Mouse (Mus musculus) cerebellum, postnatal 4 days (tissue): ENCODE measurements at regions not wholly inside any gene's neighbourhood (a gene's known extent, or its start where the extent isn't known, plus 50 kb on each side); places are given as distances from the start of the nearest gene placed in this dataset.

ENCODE experiments used
- DNase-seq, 2 experiments: peaks; one replicate each; pipeline ENCODE4 v3.0.0; 2022; ENCODE audit warnings: low spot score in 2 of 2, mixed read lengths in 1 of 2

GRCm38 (mm10) chr19:18200105-18200782, 362.8 kb upstream of the Pcsk5 start:
- no peak for DNase-seq

- no peak for DNase-seq
Measured at GRCm38 (mm10) chr19:18189102-18189742, 351.8 kb upstream of the Pcsk5 start.

GRCm38 (mm10) chr19:18188122-18188866, 350.9 kb upstream of the Pcsk5 start:
- no peak for DNase-seq

GRCm38 (mm10) chr19:18185767-18186554, 348.5 kb upstream of the Pcsk5 start:
- DNase-seq = no peak

GRCm38 (mm10) chr19:18185211-18185610, 347.8 kb upstream of the Pcsk5 start:
- DNase-seq = no peak

GRCm38 (mm10) chr19:18176200-18176599, 338.8 kb upstream of the Pcsk5 start:
- no peak for DNase-seq

GRCm38 (mm10) chr19:18146494-18146893, 309.1 kb upstream of the Pcsk5 start:
- DNase-seq = no peak

- no peak for DNase-seq
Measured at GRCm38 (mm10) chr19:18130936-18131335, 293.5 kb upstream of the Pcsk5 start.

- DNase-seq = no peak
Measured at GRCm38 (mm10) chr19:18128786-18129185, 291.4 kb upstream of the Pcsk5 start.

GRCm38 (mm10) chr19:18106236-18106635, 268.8 kb upstream of the Pcsk5 start:
- no peak for DNase-seq

- no peak for DNase-seq
Measured at GRCm38 (mm10) chr19:18104590-18104989, 267.2 kb upstream of the Pcsk5 start.

GRCm38 (mm10) chr19:18101423-18102341, 264.2 kb upstream of the Pcsk5 start:
- no peak for DNase-seq

GRCm38 (mm10) chr19:18083312-18083711, 245.9 kb upstream of the Pcsk5 start:
- DNase-seq = peak in 1 of 2 experiments; percentile 17

GRCm38 (mm10) chr19:18068919-18069318, 231.5 kb upstream of the Pcsk5 start:
- DNase-seq = no peak

GRCm38 (mm10) chr19:18067855-18068494, 230.5 kb upstream of the Pcsk5 start:
- no peak for DNase-seq

- no peak for DNase-seq
Measured at GRCm38 (mm10) chr19:18057256-18057890, 219.9 kb upstream of the Pcsk5 start.

- DNase-seq = no peak
Measured at GRCm38 (mm10) chr19:18056414-18057254, 219.2 kb upstream of the Pcsk5 start.

GRCm38 (mm10) chr19:18050353-18050752, 212.9 kb upstream of the Pcsk5 start:
- peak in 1 of 2 experiments; percentile 30 for DNase-seq

GRCm38 (mm10) chr19:18034225-18034624, 196.8 kb upstream of the Pcsk5 start:
- DNase-seq = no peak
